Mouse (Mus musculus): ENCODE data around the gene Gm13305.
"Not testable (repeated sequence)": the region's sequence is repeated elsewhere in the genome, so short reads cannot be mapped to it uniquely, and the experiment has no call there.

Gm13305 gene

DNA sequence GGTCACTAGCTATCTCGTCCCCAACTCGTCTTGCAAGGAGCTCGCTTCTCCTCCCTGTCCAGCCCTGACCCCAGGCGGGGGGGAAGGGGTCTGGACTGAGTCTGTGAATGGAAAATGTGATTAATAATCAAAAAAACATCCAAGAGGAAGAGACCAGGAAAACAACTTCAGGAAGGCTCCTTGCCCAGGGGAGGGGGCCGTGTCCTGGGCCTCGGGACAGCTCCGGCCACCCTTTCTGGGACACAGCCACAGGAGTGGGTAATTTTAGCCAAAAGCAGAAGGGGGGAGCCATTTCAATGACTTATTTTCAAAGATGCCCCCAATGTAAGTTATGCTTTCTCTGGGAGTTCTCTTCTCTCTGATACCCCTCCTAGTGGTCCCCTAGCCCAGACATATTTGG is at the start of gene Gm13305:
Gm13305 (minus strand) TSS at position 101 of the 400 bp plus-strand sequence.
- DNase-seq (ENCODE audit: low read depth, low spot score): not testable (repeated sequence)

- not testable (repeated sequence) for DNase-seq (ENCODE audit: low read depth, low spot score)
Measured at GRCm38 (mm10) chr4:42184980-42185372, 16.6 kb upstream of the Gm13305 start.

GRCm38 (mm10) chr4:42184324-42184979 is 16.0 kb upstream of the Gm13305 start:
- DNase-seq (ENCODE audit: low read depth, low spot score): not testable (repeated sequence)

- not testable (repeated sequence) for DNase-seq (ENCODE audit: low read depth, low spot score)
Measured at GRCm38 (mm10) chr4:42183234-42184197, 15.1 kb upstream of the Gm13305 start.

GRCm38 (mm10) chr4:42178243-42178642 is 9.8 kb upstream of the Gm13305 start:
- DNase-seq (ENCODE audit: low read depth, low spot score): not testable (repeated sequence)

DNA sequence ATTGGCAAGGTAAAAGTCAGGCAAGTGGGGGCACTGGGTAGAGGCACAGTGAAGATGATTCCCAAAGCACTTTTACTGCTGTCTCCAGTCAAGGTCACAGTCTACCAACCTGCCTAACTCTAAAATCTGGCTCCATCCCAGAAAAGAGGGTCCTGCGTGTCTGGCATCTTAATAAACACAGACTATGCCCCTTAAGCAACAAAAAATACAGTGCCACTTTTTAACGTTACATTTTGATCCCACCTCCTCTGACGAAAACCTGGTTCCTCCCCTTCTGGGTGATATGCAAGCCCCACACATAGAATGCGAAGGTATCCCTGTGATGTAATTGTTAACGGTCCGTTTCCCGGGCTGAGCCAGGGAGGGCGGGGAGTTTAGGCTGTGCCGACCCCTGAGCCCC is 15.3 kb downstream of the Gm13305 start, which contains the start of gene Gm13306:
Gm13306 (plus strand) TSS at position 301 of the 400 bp plus-strand sequence.
- DNase-seq (ENCODE audit: low read depth, low spot score): not testable (repeated sequence)

DNA sequence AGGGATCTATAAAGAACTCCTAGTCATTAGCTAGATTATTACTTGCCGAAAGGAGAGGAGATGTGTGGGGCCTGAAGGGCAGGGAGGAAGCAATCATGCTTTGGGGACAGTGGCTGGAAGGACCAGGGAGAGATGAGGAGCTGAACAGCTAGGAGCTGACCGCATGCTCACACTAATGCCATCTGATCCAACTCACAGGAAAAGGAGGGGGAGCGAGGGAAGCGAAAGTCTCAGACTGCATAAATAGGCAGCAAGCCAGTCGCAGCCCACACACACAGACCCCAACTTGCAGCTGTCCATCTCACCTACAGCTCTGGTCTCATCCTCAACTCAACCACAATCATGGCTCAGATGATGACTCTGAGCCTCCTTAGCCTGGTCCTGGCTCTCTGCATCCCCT is 53.9 kb downstream of the Gm13305 start, which contains the start of gene Gm13304:
Gm13304 (plus strand) TSS at position 301 of the 400 bp plus-strand sequence.
- DNase-seq (ENCODE audit: low read depth, low spot score): not testable (repeated sequence)
